Mouse (Mus musculus): Measurements from ENCODE around the gene Mlxipl.
A peak's percentile ranks its signal among the peaks of the same experiment; 100 is the strongest.

Mlxipl gene

DNA sequence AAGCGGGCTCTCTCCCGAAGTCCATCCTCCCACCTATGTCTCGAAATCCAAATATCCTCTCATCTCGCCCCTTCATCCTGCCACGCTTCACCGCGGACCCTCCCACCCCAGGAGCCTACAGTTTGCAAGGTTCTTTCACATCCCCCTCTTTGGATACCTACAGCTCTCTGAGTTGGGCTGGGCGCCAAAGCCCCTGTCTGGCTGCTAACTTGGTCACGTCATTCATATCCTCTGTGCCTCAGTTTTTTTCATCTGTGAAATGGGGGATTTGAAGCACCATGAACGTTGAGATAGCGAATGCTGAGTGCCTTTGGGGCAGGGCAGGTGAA is 11.2 kb upstream of the Mlxipl start:
- no peak for DNase-seq (ENCODE audit: low read depth, low spot score)

DNA sequence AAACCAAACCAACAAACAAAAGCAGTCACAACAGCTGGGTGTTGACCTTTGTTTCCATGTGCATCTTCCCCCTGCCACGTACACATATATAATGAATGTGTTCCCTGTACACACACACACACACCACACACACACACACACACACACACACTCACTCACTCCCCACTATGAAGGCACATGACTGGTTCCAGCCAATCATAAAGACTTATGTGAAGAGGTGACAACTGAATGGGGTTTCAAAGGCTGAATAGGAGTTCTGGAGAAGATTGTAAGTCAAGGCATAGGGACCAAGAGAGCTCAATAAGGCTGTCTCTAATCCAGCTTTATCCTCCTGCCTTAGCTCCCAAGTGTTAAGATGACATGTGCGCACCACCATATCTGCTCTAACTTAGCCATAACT is 10.1 kb upstream of the Mlxipl start:
- no peak for DNase-seq (ENCODE audit: low read depth, low spot score)

DNA sequence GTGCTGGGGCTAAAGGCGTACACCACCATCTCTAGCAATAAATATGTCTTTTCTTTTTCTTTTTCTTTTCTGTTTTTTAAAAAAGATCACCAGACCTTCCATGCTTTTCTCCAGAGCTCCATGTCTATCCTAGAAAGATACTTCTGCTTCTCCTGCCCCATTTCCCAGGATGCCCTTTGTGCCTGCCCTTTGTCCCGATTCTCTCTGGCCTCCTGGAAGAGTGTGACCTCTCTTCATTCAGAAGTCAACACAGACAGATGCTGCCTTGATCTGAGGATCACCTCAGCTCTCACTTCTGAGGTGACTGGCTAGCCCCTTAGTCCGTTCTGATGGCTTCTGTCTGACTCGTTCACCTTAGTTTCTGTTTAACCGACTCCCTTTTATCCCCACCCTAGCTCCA is 9.2 kb upstream of the Mlxipl start:
- no peak for DNase-seq (ENCODE audit: low read depth, low spot score)

DNA sequence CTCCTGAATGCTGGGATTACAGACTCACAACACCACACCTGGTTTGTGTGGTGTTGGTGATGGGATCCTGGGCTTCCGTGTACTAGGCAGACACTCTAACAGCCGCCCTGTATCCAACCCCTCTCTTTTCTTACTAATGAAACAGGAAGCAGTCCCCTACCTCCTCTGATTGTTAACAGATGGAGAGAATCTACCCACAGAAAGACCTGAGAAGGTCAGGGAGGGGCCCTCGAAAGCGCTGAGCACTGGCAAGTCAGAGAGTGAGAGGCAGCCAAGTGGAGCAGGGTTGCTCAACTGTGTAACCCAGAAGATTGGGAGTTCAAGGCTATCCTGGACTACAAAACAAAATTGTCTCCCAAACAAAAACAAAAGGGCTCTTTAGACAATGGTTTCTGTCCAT is 2.8 kb upstream of the Mlxipl start:
- DNase-seq (ENCODE audit: low read depth, low spot score), result peak; percentile 40

DNA sequence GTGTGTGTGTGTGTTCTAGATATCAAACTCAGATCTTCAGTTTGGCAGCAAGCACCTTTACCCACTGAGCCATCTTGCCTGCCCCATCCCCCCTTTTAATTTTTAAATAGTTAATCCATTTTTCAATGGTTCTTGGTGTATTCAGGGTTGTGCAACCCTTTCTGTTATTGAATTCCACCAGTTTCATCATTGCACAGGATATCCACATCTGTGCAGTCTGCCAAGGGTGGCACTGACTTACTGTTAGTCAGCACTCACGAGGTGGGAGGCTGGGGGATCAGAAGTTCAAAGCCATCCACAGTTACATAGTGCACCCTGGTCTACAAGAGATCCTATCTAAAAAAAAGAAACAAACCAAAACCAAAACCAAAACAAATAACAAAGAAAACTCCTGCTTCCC is 11.3 kb downstream of the Mlxipl start:
- peak; percentile 68 for DNase-seq (ENCODE audit: low read depth, low spot score)

DNA sequence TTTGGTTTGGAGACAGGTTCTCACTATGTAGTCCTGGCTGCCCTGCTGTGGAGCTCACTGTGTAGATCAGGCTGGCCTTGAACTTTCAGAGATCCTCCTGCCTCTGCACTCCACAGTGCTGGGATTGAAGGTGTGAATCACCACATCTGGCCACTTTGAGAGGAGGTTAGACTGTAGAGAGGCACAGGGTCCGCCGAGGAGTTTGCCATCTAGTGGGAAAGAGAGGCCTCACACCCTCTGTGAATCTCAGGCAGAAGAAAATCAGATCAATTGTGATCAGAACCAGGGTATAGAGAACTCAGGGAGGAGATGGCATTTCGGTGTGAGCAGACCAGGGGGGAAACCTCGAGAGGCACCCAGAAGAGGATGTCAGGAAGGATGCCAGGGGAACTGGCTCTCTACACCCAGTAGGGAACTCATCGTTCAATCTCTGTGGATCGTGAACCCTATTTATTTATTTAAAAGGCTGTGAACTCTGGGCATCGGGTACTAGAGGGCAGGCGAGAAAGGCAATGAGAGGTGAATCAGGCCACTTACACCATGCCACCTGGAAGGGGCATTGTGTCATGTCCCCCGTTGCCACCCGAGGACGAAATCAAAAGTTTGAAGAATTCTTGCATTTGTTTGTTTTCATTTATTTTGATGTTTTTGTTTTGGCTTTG is 14.4 kb downstream of the Mlxipl start:
- peak; percentile 48 for DNase-seq (ENCODE audit: low read depth, low spot score)

DNA sequence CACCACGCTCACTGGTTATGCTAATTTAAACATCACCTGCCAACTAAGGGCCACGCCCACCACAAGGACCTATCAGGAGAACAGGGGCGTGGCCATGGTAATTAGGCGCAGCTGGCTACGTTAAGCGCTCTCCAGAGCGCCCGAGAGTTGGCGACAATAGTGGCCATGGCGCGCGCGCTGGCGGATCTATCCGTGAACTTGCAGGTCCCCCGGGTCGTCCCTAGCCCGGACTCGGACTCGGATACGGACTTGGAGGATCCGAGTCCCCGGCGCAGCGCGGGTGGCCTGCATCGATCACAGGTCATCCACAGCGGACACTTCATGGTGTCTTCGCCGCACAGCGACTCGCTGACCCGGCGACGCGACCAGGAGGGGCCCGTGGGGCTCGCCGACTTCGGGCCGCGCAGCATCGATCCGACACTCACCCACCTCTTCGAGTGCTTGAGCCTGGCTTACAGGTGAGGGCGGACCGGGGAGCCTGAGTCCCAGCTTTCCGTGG is 17.1 kb downstream of the Mlxipl start:
- no peak for DNase-seq (ENCODE audit: low read depth, low spot score)

DNA sequence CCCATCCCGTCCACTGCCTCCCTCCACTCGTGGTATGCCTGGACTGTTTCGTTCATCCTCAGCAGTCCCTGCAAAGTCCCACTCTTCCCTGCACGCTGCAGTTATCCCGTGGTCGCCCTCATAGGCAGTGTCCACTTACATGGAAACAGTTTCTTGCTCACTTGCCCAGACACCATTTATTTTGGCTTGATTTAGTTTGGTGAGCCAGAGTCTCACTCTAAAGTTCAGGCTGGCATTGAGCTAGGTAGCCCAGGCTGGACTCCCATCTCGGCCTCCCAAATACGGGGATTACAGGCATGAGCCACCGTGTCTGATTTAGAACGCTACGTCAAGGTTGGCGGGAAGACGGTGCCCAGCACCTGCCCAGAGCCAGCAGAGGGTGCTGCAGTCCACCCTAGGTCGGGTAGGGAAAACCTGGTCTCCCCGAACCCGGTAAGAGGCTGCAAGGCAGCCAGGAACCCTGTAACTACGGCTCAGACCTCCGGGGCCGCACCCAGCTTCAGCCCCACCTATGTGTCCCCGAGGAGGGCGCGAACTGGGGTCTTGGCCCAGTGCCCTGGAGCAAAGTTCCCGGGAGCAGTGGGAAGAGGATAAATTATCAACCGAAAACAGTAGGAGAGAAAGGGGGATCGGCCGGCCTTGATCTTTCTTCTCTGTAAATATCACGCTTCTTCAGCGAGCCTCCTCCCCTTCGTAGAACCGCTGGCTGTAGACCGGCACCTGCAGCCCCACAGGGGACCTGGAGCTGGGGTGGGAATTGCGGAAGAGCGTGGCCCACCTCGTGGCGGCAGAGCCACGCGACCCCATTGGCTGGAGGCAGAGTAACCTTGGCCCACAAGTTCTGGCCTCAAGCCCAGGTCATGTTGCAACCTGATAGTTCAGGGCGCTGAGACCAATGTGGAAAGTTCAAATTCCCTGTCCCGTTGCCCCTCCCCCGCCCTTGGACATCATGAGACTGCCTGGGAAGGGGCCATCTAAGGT is 18.1 kb downstream of the Mlxipl start:
- no peak for DNase-seq (ENCODE audit: low read depth, low spot score)

DNA sequence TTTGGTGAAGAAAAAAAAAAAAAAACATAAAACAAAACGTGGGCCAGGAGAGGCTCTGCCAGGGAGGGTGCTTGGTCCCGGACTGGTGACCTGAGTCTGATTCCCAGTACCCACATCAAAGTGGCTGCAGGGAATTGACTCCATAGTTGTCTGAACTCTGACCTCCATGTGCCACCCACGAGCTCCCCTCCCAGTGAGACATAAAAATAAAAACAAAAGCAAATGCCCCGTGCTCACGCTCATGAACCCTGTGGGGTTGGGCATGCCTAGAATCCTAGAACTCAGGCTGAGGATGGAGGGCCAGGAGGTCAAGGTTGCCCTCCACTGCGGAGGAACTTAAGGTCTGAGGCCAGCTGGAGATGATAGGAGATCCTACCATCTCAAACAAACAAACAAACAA is 19.3 kb downstream of the Mlxipl start:
- DNase-seq (ENCODE audit: low read depth, low spot score), result no peak

DNA sequence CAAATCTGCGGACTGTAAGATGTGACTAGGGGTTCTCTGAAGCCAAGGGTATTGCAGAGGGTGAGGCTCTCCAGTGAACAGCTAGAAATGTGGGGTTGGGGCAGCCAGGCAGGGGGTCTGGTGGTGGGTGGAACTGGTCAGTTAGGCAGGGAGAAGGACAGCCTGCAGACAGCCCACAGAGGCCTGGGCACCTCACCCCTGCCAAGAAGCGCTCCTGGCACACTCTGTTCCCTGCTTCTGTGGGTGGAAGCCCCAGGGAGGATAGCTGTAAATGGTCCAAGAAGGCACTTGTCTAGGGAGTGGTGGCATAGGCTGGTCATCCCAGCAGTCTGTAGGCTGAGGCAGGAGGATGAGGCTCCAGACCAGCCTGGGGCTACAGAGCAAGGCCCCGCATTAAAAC is 19.7 kb downstream of the Mlxipl start:
- DNase-seq (ENCODE audit: low read depth, low spot score), result no peak

DNA sequence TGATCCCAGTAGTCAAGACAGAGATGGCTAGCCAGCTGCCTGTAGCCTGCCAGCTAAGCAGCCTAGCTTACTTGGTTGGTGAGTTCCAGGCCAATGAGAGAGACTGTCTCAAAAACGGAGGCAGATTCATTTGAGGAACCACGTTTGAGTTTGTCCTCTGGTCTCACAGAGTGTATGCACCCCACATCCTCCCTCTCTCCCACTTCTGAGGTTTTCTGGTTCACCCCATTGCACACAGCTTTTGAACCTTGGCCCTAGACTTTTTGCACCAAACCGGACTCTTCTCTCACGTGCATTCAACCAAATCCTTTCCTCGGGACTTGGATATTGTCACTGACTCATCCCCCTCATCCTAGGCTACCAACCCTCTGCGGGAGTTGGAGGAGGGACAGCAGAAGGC is 20.3 kb downstream of the Mlxipl start:
- no peak for DNase-seq (ENCODE audit: low read depth, low spot score)

DNA sequence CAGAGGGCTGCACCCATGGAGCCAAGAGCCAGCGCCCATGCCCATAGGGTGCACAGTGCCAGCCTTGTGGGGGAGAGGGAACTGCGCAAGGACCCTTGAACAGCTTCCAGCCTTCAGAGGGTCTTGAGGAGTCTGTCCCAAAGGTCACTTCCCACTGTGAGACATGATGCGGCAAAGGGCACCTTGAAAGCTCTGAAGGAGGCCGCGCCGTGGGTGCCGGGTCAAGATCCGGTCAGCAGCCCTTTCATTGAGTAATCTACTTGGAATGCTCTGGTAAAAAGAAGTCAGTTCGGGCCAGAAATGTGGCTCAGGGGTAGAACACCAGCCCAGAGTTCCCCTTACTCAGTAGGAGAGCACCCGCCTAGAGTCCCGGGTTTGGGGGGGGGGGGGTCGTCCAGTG is 24.1 kb downstream of the Mlxipl start:
- DNase-seq (ENCODE audit: low read depth, low spot score), result no peak

DNA sequence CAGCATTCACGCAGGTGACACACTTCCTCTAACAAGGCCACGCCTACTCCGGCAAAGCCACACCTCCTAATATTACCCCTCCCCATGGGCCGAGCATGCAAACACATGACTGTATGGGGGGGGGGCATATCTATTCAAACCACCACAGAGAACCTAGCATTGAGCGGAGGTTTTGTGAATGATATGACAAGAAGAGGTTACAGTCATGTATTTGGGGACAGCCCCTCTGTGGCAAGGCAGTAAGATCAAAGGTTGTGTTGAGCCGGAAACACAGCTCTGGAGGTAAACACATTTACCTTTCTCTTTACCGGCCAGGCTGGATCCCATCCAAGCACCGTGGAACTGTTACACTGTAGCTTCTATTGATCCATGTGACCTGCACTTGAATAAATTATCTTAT is 25.6 kb downstream of the Mlxipl start:
- no peak for DNase-seq (ENCODE audit: low read depth, low spot score)

DNA sequence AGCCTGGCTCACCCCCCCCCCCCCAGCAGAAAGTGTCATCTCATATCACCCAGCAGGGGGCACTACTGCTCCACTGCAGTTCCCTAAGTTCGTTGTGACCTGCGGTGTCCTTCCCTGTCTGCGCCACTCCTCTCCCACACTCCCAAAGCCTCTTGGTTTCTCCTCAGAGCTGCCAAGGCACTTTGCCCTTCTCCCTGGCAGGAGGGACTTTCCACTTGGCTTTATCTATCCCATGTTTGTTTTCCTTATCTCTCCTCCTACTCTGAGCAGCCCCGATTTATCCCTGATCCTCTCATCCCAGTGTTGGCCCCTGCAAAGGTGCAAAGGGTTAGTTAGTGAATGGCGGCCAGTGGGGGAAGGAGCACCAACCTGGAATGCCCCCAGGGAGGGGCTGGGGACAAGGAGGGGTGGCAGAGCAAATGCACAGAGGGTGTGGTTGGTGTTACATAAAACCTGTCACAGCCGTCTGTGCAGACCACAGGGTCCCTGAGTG is 28.9 kb downstream of the Mlxipl start:
- peak; percentile 72 for DNase-seq (ENCODE audit: low read depth, low spot score)

DNA sequence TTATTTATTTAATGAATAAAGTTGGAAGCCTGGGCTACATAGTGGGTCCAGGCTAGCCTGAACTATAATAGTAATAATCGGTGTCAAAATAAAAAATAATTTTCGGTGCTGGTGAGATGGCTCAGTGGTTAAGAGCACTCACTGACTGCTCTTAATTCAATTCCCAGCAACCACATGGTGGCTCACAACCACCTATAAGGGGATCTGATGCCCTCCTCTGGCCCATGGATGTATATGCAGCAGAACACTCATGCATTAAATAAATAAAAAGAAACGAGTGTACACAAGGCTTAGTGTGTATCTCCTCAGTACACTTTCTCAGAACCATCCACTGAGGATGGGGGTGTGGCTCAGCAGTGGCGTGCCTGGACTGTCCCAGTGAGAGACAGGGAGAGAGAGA is 31.1 kb downstream of the Mlxipl start:
- DNase-seq (ENCODE audit: low read depth, low spot score), result peak; percentile 26

DNA sequence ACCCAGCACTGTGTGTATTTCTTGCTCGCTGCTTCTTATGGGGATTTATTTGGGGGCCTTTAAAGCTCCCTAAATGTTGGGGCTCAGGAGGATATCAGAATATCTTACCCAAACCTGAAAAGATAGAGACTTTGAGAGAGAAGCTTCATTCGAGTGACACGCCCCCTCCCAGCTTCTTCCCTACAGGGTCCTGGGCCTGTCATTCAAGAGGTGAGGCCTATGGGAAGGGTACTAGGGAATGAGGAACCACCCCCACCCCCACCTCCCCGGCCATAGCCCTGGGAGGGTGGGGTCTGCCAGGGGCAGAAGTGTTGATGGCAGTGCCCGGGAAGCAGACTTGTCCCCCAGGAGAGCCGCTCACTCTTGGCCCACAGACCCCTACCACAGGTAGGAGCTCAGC is 36.4 kb downstream of the Mlxipl start:
- no peak for DNase-seq (ENCODE audit: low read depth, low spot score)

DNA sequence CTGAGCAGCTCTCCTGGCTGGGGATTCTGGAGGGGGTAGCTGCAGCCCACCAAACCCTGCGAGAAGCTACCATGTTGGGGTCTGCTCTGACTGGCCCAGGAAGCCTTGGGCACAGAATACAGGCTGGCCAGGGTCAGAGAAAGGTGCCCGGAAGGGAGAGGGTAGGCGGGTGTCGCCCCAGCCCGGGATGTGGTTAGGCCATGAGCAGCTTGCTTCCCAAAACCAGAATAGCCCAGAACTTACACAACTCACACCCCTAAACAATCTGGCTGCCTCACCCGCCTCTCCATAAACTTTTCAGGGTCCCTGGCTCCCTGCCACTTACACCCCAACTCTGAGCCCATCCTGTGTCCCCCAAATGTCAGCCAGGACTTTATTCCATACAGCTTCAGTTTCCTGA is 38.0 kb downstream of the Mlxipl start:
- no peak for DNase-seq (ENCODE audit: low read depth, low spot score)

DNA sequence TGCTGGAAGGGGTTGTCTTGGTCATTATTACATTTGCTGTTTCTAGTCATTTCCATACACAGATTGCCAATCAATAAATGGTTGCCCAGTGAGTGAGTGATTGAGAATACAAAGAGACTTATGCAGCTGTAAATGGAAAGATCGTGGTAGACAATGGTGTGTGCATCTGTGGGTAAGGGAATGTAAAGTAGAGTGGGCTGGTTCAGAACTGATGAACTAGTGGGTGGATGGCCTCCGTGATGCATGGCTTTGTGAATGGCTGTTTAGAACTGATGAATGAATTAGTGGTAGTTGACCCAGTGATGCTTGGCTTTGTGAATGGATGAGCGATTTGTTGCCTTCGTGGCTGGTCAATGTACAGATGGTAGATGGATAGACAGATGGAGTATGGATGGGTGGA is 40.1 kb downstream of the Mlxipl start:
- no peak for DNase-seq (ENCODE audit: low read depth, low spot score)

DNA sequence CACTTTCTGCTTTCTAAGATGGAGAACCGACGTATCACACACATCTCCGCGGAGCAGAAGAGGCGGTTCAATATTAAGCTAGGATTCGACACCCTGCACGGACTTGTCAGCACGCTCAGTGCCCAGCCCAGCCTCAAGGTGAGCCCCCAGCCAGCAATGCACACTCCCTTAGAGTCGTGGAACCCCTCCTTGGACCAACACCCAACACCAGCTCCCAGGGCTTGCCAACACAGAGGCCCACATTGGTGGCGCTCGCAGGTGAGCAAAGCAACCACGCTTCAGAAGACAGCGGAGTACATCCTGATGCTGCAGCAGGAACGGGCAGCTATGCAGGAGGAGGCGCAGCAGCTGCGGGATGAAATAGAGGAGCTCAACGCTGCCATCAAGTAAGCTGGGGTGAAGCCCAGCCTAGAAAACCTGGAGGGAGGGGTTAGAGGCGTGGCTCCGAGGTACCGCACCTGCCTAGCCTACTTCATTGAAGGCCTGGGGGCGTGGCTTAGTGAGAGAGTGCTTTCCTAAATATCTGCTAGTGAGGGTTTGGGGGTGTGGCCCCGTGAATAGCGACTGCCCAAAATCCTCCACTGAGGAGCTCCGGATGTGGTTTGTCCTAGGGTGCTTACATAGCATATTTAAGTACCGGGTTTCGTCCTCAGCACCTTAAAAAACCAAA is 44.2 kb downstream of the Mlxipl start:
- DNase-seq (ENCODE audit: low read depth, low spot score), result no peak

DNA sequence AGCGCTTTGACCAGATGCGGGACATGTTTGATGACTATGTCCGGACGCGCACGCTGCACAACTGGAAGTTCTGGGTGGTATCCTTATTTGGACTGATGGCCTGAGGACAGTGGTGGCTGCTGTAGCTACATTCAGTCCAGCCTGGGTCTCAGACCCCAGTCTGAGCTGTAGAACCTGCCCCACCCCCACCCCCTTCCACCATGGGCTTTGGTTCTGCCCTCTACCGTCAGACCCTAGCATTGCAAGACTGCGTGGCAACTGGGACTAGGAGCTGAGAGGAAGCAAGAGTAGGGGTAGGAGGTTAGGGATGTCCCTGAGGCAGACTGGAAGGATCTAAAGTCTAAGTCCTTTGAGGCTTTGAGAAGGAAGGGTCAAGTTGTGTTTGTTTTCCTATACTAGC is 44.8 kb downstream of the Mlxipl start:
- DNase-seq (ENCODE audit: low read depth, low spot score), result no peak

DNA sequence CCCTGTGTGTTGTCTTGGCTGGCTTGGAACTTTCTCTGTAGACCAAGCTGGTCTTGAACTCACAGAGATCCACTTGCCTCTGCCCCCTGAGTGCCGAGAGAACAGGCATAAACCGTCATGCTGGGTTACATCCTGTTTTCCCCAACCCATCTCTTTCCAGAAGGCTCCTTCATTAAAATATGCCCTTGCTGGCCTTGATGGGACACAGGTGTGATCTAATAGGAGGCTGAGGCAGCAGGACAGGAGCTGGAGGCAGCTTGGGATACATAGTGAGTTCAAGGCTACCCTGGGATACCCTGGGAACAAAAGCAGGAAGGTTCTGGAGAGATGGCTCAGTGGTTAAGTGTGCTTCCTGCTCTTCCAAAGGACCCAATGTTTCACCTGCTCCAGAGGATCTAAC is 50.2 kb downstream of the Mlxipl start:
- DNase-seq (ENCODE audit: low read depth, low spot score), result no peak

DNA sequence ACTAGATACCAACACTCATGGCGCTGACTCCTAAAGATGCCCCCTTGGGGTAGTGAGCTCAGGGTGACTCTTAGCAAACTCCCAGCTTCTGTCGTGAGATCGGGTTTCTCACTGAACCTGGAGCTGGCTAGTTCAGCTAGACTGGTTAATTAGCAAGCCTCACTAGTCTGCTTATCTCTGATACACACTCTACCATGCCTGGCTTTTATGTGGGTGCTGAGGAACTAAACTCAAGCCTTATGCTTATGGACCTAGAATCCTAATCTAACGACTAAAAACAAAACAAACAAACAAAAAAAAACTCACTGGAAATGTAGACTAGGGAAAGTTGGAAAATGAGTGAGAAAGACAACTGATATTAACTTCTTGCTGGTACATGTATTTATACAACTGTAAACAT is 54.8 kb downstream of the Mlxipl start:
- no peak for DNase-seq (ENCODE audit: low read depth, low spot score)
